Mouse (Mus musculus): ENCODE data around the gene Syn2. TPM values are rescaled to one million over a fixed set of nuclear protein-coding genes. Genes with fewer than 3 reads are reported as not detected.

Syn2 gene
- under 1 TPM in 1 of 2 experiments, not detected in 1; 0.11 TPM for polyA plus RNA-seq (2017; shearing (Covaris generic))

DNA sequence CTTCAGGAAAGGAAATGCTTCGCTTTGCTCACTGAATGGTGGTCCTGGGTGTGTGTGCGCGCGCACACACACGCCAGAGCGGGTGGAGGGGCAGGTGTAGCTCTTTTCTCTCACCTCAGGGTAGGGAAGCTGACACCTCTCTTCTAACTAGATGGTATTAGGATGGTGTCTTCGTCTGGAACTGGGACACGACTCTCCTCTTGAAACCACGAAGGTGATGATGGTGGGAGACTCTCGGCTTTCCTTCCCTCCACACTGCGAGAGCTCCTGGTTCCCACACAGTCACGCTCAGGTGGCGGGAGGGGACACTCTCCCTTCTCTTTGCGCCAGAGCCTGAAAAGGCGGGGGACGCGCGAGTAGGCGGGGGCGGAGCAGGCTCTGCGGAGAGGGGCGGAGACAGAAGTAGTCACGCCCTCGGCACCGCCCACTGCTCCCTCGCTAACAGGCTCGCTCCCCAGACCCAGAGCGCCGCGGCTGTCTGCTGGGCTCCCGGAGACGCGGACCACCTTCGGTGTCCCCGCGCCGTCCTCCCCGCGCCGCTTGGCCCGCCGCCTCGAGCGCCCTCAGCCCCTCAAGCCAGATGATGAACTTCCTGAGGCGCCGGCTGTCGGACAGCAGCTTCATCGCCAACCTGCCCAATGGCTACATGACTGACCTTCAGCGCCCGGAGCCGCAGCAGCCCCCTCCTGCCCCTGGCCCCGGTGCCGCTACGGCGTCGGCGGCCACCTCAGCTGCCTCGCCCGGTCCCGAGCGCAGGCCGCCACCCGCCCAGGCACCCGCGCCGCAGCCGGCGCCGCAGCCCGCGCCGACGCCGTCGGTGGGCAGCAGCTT lies at the start of gene Syn2:
Gene Syn2 (plus strand): TSS at position 402 of the 831 bp plus-strand sequence.

DNA sequence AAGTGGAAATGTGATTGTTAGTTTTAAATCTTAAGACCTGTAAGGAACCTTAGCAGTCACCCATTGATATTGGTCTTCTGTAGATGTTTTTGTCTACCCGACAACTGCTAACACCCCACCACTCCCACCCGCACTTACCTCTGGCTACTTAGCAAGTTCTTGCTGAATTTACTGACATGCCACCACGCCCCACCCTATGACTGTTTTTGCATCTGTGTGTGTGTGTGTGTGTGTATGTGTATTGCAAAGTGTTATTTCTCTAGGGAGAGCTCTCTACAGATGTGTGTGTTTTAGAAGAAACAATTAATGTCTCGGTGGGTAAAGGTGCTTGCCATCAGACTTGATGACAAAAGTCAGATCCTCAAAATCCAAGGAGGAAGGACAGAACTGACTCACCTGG lies 92.3 kb downstream of the Syn2 start, which contains the start of gene Gm17482:
Gene Gm17482 (plus strand): TSS at position 301 of the 400 bp plus-strand sequence.

DNA sequence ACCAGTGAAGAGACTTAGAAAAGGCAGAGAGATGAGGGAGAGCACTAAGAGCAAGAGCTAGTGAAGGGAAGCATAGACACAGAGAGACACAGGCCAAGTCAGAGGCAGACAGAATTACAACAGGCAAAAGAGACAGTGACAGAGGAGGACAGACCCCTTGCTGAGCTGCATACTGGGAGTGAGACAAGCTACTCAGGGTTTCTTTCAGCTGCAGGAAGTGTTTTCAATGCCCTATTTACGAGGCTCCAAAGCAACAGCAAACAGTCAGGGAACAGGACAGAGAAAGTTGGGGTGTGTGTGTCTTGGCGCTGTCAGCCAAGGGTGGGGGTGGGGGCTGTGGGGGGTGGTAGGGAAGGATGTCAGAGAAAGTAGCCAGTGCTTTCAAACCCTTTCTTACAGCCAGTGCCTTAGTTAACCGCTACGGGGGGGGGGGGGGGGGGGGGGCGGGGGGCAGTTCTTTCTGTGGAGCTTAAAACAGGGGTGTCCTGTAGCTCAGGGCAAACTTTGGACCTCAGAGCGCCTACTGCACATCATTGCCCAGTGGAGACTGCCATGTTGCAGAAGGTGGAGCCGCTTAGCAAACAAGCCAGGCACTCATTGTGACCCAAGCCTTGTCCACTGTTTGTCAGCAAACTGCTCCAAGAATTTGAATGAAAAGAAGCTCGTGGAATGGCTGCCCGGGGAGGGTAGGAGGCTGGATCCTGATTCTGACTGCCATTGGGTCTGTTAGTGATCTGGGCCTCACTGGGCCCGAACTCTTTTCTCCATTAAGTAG lies 117.6 kb downstream of the Syn2 start, which contains the start of gene Timp4:
Gene Timp4 (minus strand): TSS at position 107 of the 775 bp plus-strand sequence.

Other genes with a start within 250 kb of the Syn2 start
- 10 to 100 TPM; 70.3 to 88.5 TPM for gene Vgll4, start 164.9 kb upstream of the Syn2 start, polyA plus RNA-seq (2017; shearing (Covaris generic))
- 10 to 100 TPM; 37.7 to 53.9 TPM for gene Tamm41, start 97.0 kb upstream of the Syn2 start, polyA plus RNA-seq (2017; shearing (Covaris generic))
- gene Gm17482, start 92.4 kb downstream of the Syn2 start, polyA plus RNA-seq (2017; shearing (Covaris generic)), result not detected
- under 1 TPM in 1 of 2 experiments, not detected in 1; 0.47 TPM for gene Timp4, start 117.3 kb downstream of the Syn2 start, polyA plus RNA-seq (2017; shearing (Covaris generic))
- 1 to 10 TPM; 2.6 to 6.8 TPM for gene Pparg, start 226.0 kb downstream of the Syn2 start, polyA plus RNA-seq (2017; shearing (Covaris generic))